Mouse (Mus musculus) forebrain, embryonic 10.5 days (tissue): ENCODE data around the gene Slc35f5. TPM values are rescaled to one million over a fixed set of nuclear protein-coding genes. Genes with fewer than 3 reads are reported as not detected.

Experiments used
- DNase-seq: peaks from one replicate; pipeline ENCODE4 v3.0.0-alpha.2; 2017; ENCODE audit warnings: low spot score; ENCODE audit errors: extremely low spot score
- H3K27ac ChIP-seq: fragments of 300-500 bp; sonication (generic); 2 replicates; pipeline ENCODE4 v1.5.1; 2016; ENCODE audit warnings: mild to moderate bottlenecking
- H3K27me3 ChIP-seq: fragments of 300-500 bp; sonication (generic); 2 replicates; pipeline ENCODE4 v1.6.1; 2016; ENCODE audit warnings: mild to moderate bottlenecking; ENCODE audit not compliant: poor library complexity, severe bottlenecking
- H3K36me3 ChIP-seq: fragments of 300-500 bp; sonication (generic); replicated peaks from 2 replicates; pipeline ENCODE4 v1.6.1; 2016; ENCODE audit warnings: mild to moderate bottlenecking, moderate library complexity
- H3K4me1 ChIP-seq: fragments of 300-500 bp; sonication (generic); 2 replicates; pipeline ENCODE4 v1.6.1; 2016
- H3K4me3 ChIP-seq: fragments of 300-500 bp; sonication (generic); 2 replicates; pipeline ENCODE4 v1.5.1; 2016; ENCODE audit warnings: mild to moderate bottlenecking, moderate library complexity
- H3K9me3 ChIP-seq: fragments of 300-500 bp; sonication (generic); 2 replicates; pipeline ENCODE4 v1.6.1; 2016; ENCODE audit warnings: mild to moderate bottlenecking, moderate library complexity
- WGBS: fragments of 180-500 bp; shearing (Covaris S2); methylation state at CpG from one replicate; pipeline ENCODE4 v1.1.7; 2016; 5-methylcytosine and 5-hydroxymethylcytosine counted together
- polyA plus RNA-seq: library from polyadenylated mRNA; unstranded; fragments of >200 nt; fragmentation: Nextera tagmentation; extraction: Ambion mirVana; gene quantifications from 2 replicates; pipeline ENCODE4 v1.2.1, GENCODE M21; 2016

The Slc35f5 gene
- polyA plus RNA-seq, 1 experiment from 2014 or later, result 20.4 TPM

- Histone ChIP-seq H3K27me3 (no peaks in the 10 kb centered on the region), H3K4me3 (no peak overlapping the region), H3K4me1 (no peaks in the 10 kb centered on the region), H3K9me3 (no peaks in the 10 kb centered on the region), H3K36me3 (no peaks in the 10 kb centered on the region), H3K27ac (no peak overlapping the region)
- 92% methylated on average over 7 of the region's 7 CpGs for WGBS
- no peak for DNase-seq
Observed at GRCm38 (mm10) chr1:125542008-125542999, 18.1 kb upstream of the Slc35f5 start.

- H3K27me3 ChIP-seq, result no peaks in the 10 kb centered on the region
- no peak for DNase-seq
- no peak overlapping the region for H3K27ac ChIP-seq
- H3K4me3 ChIP-seq, result no peak overlapping the region
- no peaks in the 10 kb centered on the region for H3K9me3 ChIP-seq
- 54% methylated on average over 1 of the region's 1 CpGs for WGBS
- no peaks in the 10 kb centered on the region for H3K4me1 ChIP-seq
- no peaks in the 10 kb centered on the region for H3K36me3 ChIP-seq
Observed at GRCm38 (mm10) chr1:125549872-125550271, 10.5 kb upstream of the Slc35f5 start.

GRCm38 (mm10) chr1:125550359-125550758, 10.0 kb upstream of the Slc35f5 start:
- Histone ChIP-seq H3K27ac (no peak overlapping the region), H3K4me1 (no peaks in the 10 kb centered on the region), H3K27me3 (no peaks in the 10 kb centered on the region), H3K36me3 (no peaks in the 10 kb centered on the region), H3K9me3 (no peaks in the 10 kb centered on the region), H3K4me3 (no peak overlapping the region)
- 88% methylated on average over 1 of the region's 1 CpGs for WGBS
- no peak for DNase-seq

GRCm38 (mm10) chr1:125551564-125551963, 8.8 kb upstream of the Slc35f5 start:
- H3K9me3 ChIP-seq, result no peaks in the 10 kb centered on the region
- no peak overlapping the region for H3K4me3 ChIP-seq
- 90% methylated on average over 2 of the region's 2 CpGs for WGBS
- no peak overlapping the region for H3K27ac ChIP-seq
- H3K4me1 ChIP-seq, result no peaks in the 10 kb centered on the region
- no peak for DNase-seq
- H3K36me3 ChIP-seq, result no peaks in the 10 kb centered on the region
- H3K27me3 ChIP-seq, result no peaks in the 10 kb centered on the region

- WGBS, result 88% methylated on average over 3 of the region's 3 CpGs
- no peak overlapping the region for H3K4me3 ChIP-seq
- H3K9me3 ChIP-seq, result no peaks in the 10 kb centered on the region
- DNase-seq, result no peak
- H3K27ac ChIP-seq, result no peak overlapping the region
- no peaks in the 10 kb centered on the region for H3K27me3 ChIP-seq
- peaks cover 17% of the 10 kb centered on the region for H3K4me1 ChIP-seq
- H3K36me3 ChIP-seq, result no peaks in the 10 kb centered on the region
Observed at GRCm38 (mm10) chr1:125559261-125559660, 1.1 kb upstream of the Slc35f5 start.

GRCm38 (mm10) chr1:125559721-125560120, 674 bp upstream of the Slc35f5 start:
- Histone ChIP-seq H3K36me3 (no peaks in the 10 kb centered on the region), H3K4me3 (peak overlapping the region; percentile 84), H3K4me1 (peaks cover 17% of the 10 kb centered on the region), H3K9me3 (no peaks in the 10 kb centered on the region), H3K27me3 (no peaks in the 10 kb centered on the region), H3K27ac (peak overlapping the region; percentile 89)
- no peak for DNase-seq
- WGBS, result 45% methylated on average over 2 of the region's 2 CpGs

GRCm38 (mm10) chr1:125561206-125561605, 811 bp downstream of the Slc35f5 start:
- Histone ChIP-seq H3K36me3 (no peaks in the 10 kb centered on the region), H3K4me3 (peak overlapping the region; percentile 84), H3K9me3 (no peaks in the 10 kb centered on the region), H3K4me1 (peaks cover 17% of the 10 kb centered on the region), H3K27me3 (no peaks in the 10 kb centered on the region), H3K27ac (peak overlapping the region; percentile 89)
- WGBS, result under 1% methylated on average over 29 of the region's 29 CpGs
- no peak for DNase-seq

- no peak for DNase-seq
Observed at GRCm38 (mm10) chr1:125561841-125562240, 1.4 kb downstream of the Slc35f5 start.

GRCm38 (mm10) chr1:125568126-125568525, 7.7 kb downstream of the Slc35f5 start:
- Histone ChIP-seq H3K27ac (no peak overlapping the region), H3K4me1 (no peaks in the 10 kb centered on the region), H3K27me3 (no peaks in the 10 kb centered on the region), H3K9me3 (no peaks in the 10 kb centered on the region), H3K4me3 (no peak overlapping the region), H3K36me3 (peaks cover 34% of the 10 kb centered on the region)
- WGBS, result 95% methylated on average over 4 of the region's 4 CpGs
- no peak for DNase-seq

More at GRCm38 (mm10) chr1:125561841-125562240, 1.4 kb downstream of the Slc35f5 start:
- Histone ChIP-seq H3K4me3 (peak overlapping the region; percentile 84), H3K36me3 (no peaks in the 10 kb centered on the region), H3K9me3 (no peaks in the 10 kb centered on the region), H3K27ac (no peak overlapping the region), H3K4me1 (peaks cover 17% of the 10 kb centered on the region), H3K27me3 (no peaks in the 10 kb centered on the region)
- WGBS, result 73% methylated on average over 4 of the region's 4 CpGs

GRCm38 (mm10) chr1:125574219-125574618, 13.8 kb downstream of the Slc35f5 start:
- WGBS, result 76% methylated on average over 2 of the region's 2 CpGs
- no peaks in the 10 kb centered on the region for H3K27me3 ChIP-seq
- H3K4me1 ChIP-seq, result no peaks in the 10 kb centered on the region
- H3K36me3 ChIP-seq, result peaks cover 46% of the 10 kb centered on the region
- DNase-seq, result no peak
- H3K27ac ChIP-seq, result no peak overlapping the region
- H3K4me3 ChIP-seq, result no peak overlapping the region
- no peaks in the 10 kb centered on the region for H3K9me3 ChIP-seq

- no peaks in the 10 kb centered on the region for H3K9me3 ChIP-seq
- WGBS, result 87% methylated on average over 10 of the region's 10 CpGs
- no peaks in the 10 kb centered on the region for H3K4me1 ChIP-seq
- peaks cover 37% of the 10 kb centered on the region for H3K36me3 ChIP-seq
- DNase-seq, result no peak
- H3K27me3 ChIP-seq, result no peaks in the 10 kb centered on the region
- no peak overlapping the region for H3K4me3 ChIP-seq
- no peak overlapping the region for H3K27ac ChIP-seq
Observed at GRCm38 (mm10) chr1:125575458-125576114, 15.2 kb downstream of the Slc35f5 start.

GRCm38 (mm10) chr1:125576965-125577364, 16.6 kb downstream of the Slc35f5 start:
- Histone ChIP-seq H3K27ac (no peak overlapping the region), H3K9me3 (no peaks in the 10 kb centered on the region), H3K4me1 (no peaks in the 10 kb centered on the region), H3K27me3 (no peaks in the 10 kb centered on the region), H3K4me3 (no peak overlapping the region), H3K36me3 (peaks cover 43% of the 10 kb centered on the region)
- DNase-seq, result no peak

- Histone ChIP-seq H3K27me3 (no peaks in the 10 kb centered on the region), H3K36me3 (peaks cover 32% of the 10 kb centered on the region), H3K27ac (no peak overlapping the region), H3K4me1 (no peaks in the 10 kb centered on the region), H3K4me3 (no peak overlapping the region), H3K9me3 (no peaks in the 10 kb centered on the region)
- no peak for DNase-seq
- 94% methylated on average over 1 of the region's 1 CpGs for WGBS
Observed at GRCm38 (mm10) chr1:125578091-125578490, 17.7 kb downstream of the Slc35f5 start.
